Mouse (Mus musculus) kidney, adult 2 months (tissue): Measurements from ENCODE around the gene Otub2. TPM values are rescaled to one million over a fixed set of nuclear protein-coding genes. Genes with fewer than 3 reads are reported as not detected.

Experiments
- DNase-seq: peaks from one replicate; pipeline ENCODE4 v3.0.0; 2021
- H3K27ac ChIP-seq: fragments of 200-500 bp; 2 replicates; pipeline ENCODE4 v1.5.1; 2012; ENCODE audit warnings: low read depth, low read length, control low read depth, inconsistent platforms; ENCODE audit not compliant: insufficient read depth
- H3K27me3 ChIP-seq: fragments of 200-500 bp; replicated peaks from 2 replicates; pipeline ENCODE4 v1.6.1; 2012; ENCODE audit warnings: mild to moderate bottlenecking, moderate library complexity, low read length, inconsistent platforms; ENCODE audit not compliant: control insufficient read depth, insufficient read depth
- H3K36me3 ChIP-seq: fragments of 200-500 bp; 2 replicates; pipeline ENCODE4 v1.6.1; 2012; ENCODE audit warnings: mild to moderate bottlenecking, moderate library complexity, low read length, inconsistent platforms; ENCODE audit not compliant: control insufficient read depth, insufficient read depth
- H3K4me1 ChIP-seq: fragments of 200-500 bp; 2 replicates; pipeline ENCODE4 v1.6.1; 2011; ENCODE audit warnings: low read length; ENCODE audit not compliant: control insufficient read depth, insufficient read depth
- H3K4me3 ChIP-seq: fragments of 200-500 bp; 2 replicates; pipeline ENCODE4 v1.5.1; 2011; ENCODE audit warnings: mild to moderate bottlenecking, low read depth, low read length, control low read depth; ENCODE audit not compliant: insufficient read depth
- CTCF ChIP-seq: fragments of 200-500 bp; conservative IDR thresholded peaks from 2 replicates; pipeline ENCODE4 v1.5.1; 2011; ENCODE audit warnings: low read depth, mild to moderate bottlenecking, control low read depth, low read length, moderate library complexity, mixed read lengths; ENCODE audit not compliant: insufficient read depth, insufficient read length
- POLR2A ChIP-seq: fragments of 200-500 bp; IDR thresholded peaks from one replicate; pipeline ENCODE4 v1.6.1; 2011; ENCODE audit warnings: low read depth, low read length, control low read depth
- WGBS: fragments of 180-500 bp; shearing (Covaris S2); methylation state at CpG from one replicate; pipeline ENCODE4 v1.1.7; 2018; 5-methylcytosine and 5-hydroxymethylcytosine counted together
- polyA plus RNA-seq: library from polyadenylated mRNA; depleted of rRNA; stranded (reverse); fragments of >200 nt; gene quantifications from 2 replicates; pipeline ENCODE4 v1.2.3, GENCODE M21; 2012

The Otub2 gene
- polyA plus RNA-seq, 1 experiment = 3.9 TPM

DNA sequence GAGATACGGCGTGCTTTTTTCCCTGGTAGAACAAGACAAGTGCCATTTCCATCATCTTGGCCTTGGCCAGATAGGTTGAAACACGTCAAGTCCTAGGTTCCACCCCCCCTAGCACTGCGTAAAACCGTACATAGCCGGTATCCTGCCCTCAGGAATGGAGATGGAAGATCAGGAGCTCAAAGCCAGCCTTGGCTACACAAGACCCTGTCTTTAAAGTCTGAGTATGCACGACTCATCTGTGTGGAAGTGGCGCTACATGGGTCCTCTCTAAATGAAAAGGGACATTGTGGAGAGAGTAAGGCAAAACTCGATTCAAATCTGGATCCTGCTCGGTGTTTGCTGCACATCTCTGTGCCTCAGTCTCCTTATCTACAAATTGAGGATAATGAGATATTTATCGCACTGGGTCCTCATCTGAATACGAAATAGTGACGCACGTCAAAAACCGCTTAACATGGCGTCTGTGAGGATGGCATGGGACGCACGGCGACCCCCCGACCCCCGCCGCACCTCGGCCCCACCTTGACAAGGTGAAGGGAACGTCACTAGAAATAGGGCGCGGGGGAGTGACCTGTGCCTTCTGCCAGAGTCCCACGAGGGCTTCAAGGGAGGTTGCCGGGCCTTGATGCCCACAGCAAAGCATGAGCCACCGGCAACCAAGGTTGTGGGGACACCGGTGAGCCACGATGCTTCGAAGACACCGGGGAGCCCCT is 36.7 kb downstream of the Otub2 start:
- no peaks in the 10 kb centered on the region for H3K27me3 ChIP-seq
- no peak for DNase-seq
- TF ChIP-seq POLR2A = no peak
- TF ChIP-seq CTCF = no peak
- peak overlapping the region; percentile 19; the same call in 1 of the 2 replicates for H3K27ac ChIP-seq
- H3K4me3 ChIP-seq = peak overlapping the region; percentile 85
- H3K36me3 ChIP-seq = no peaks in the 10 kb centered on the region; the same call in 1 of the 2 replicates
- peaks cover 10% of the 10 kb centered on the region for H3K4me1 ChIP-seq
- 7% methylated on average over 33 of the region's 33 CpGs for WGBS

DNA sequence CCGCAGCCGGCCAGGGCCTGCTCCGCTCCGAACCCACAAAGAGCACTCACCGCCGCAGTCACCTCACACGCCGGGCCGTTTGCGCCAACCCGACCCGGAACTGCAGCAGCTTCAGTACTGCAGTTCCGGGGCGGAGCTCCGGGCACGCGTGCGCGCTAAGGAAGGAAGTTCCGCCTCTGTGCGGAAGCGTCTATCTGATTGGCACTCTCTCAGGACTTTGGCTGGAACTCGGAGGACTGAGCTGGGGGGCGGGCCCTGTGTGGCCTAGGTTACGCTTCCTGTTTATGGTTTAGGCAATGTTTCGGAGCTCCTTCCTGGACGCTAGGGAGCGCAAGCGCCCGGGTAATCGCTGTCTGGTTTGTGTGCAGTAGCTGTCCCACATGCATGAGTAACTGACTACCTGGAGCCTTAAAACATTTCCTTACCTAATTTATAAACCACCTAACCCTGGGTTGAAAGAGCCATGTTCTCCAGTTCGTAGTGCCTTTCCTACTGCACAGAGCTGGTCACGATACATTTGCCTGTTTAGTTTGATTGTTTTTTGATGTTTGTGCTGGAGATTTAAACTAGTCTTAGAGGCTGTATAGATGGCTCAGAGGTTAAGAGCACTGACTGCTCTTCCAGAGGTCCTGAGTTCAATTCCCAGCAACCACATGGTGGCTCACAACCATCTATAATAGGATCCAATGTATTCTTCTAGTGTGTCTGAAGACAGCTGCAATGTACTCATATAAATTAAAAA is 37.4 kb downstream of the Otub2 start, which contains the start of gene Ddx24:
Gene Ddx24 (minus strand): TSS at position 102 of the 742 bp plus-strand sequence.
- Histone ChIP-seq H3K27me3 (no peaks in the 10 kb centered on the region), H3K4me1 (peaks cover 10% of the 10 kb centered on the region), H3K36me3 (no peaks in the 10 kb centered on the region; the same call in 1 of the 2 replicates), H3K27ac (peak within 1 kb of the TSS; percentile 37; the same call in 1 of the 2 replicates), H3K4me3 (peak within 1 kb of the TSS; percentile 85)
- under 1% methylated on average over 33 of the region's 33 CpGs for WGBS
- peak; percentile 100 for DNase-seq
- TF ChIP-seq CTCF (peak; percentile 96), POLR2A (peak; percentile 17)

GRCm38 (mm10) chr12:103426710-103427109 is 38.2 kb downstream of the Otub2 start:
- TF ChIP-seq POLR2A = no peak
- no peak for TF ChIP-seq CTCF
- Histone ChIP-seq H3K4me3 (no peak overlapping the region), H3K27me3 (no peaks in the 10 kb centered on the region), H3K27ac (no peak overlapping the region), H3K36me3 (no peaks in the 10 kb centered on the region; the same call in 1 of the 2 replicates), H3K4me1 (peaks cover 10% of the 10 kb centered on the region)
- no peak for DNase-seq
- WGBS = 91% methylated on average over 7 of the region's 7 CpGs

GRCm38 (mm10) chr12:103433430-103433829 is 44.9 kb downstream of the Otub2 start:
- Histone ChIP-seq H3K27me3 (no peaks in the 10 kb centered on the region), H3K4me3 (no peak overlapping the region), H3K27ac (peak overlapping the region; percentile 89), H3K36me3 (no peaks in the 10 kb centered on the region), H3K4me1 (peaks cover 12% of the 10 kb centered on the region)
- TF ChIP-seq CTCF (no peak), POLR2A (no peak)
- DNase-seq = peak; percentile 37
- WGBS = 31% methylated on average over 2 of the region's 2 CpGs

- DNase-seq = peak; percentile 96
- H3K4me1 ChIP-seq = peaks cover 12% of the 10 kb centered on the region
- no peak for TF ChIP-seq POLR2A
- no peak for TF ChIP-seq CTCF
- peak within 1 kb of the TSS; percentile 89 for H3K27ac ChIP-seq
- WGBS = 27% methylated on average over 8 of the region's 8 CpGs
- H3K36me3 ChIP-seq = no peaks in the 10 kb centered on the region
- no peaks in the 10 kb centered on the region for H3K27me3 ChIP-seq
- peak within 1 kb of the TSS; percentile 61 for H3K4me3 ChIP-seq
Measured at GRCm38 (mm10) chr12:103433986-103434731, 45.7 kb downstream of the Otub2 start, which contains the start of gene Ifi27. TSS of gene Ifi27 (plus strand) at chr12:103434211.

- no peak for TF ChIP-seq CTCF
- no peak for TF ChIP-seq POLR2A
- H3K36me3 ChIP-seq = no peaks in the 10 kb centered on the region
- H3K4me3 ChIP-seq = peak overlapping the region; percentile 61
- H3K27ac ChIP-seq = peak overlapping the region; percentile 87
- H3K4me1 ChIP-seq = peaks cover 12% of the 10 kb centered on the region
- no peaks in the 10 kb centered on the region for H3K27me3 ChIP-seq
- DNase-seq = no peak
Measured at GRCm38 (mm10) chr12:103434861-103435260, 46.4 kb downstream of the Otub2 start.
